Mouse (Mus musculus): ENCODE results near the gene Ung. TPM values are rescaled to one million over a fixed set of nuclear protein-coding genes. Genes with fewer than 3 reads are reported as not detected.

Ung gene
- polyA plus RNA-seq, 1 experiment, result not detected

DNA sequence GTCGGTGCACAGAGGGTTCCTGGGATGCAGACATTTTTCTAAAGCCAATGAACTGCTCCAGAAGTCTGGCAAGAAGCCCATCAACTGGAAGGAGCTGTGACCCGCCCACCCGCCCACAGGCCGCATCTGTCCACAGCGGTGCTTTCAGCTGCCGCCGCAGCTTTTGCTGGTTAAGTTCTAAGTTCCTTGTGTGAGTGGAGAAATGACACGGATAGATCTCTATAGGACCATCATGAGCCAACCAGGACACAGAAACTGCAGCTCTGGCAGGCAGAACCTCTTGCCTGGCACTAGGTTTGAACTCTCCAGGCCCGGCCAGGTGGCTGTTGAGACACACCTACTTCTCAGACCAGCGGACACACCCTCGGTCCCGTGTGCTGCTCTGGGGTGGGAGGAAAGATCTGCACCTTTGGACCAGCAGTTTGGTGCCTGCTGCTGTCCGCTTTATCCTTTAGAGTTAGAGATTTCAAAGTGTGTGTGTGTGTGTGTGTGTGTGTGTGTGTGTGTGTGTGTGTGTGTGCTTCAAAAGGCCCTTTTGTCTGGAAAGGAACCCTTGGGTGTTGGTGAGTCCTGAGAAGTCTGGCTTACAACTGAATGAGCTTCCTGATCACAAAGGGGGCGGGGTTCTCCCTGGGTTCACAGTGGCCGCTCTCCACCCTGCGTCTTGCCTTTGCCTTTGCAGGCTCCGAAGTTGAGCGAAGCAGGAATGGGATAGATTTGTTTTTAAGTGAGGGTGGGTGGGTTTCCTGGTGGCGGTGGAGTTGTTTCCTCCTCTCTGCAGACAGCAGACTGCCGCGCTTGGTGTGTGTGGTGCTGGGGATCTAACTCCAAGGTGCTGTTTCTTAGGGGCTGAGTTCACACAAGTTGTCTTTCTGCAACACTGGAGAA, 8.3 kb downstream of the Ung start:
- WGBS, result 32% methylated on average over 21 of the region's 21 CpGs
- Histone ChIP-seq H3K4me3 (ENCODE audit: insufficient read depth, low read depth, low read length) (no peak overlapping the region), H3K4me1 (ENCODE audit: control insufficient read depth, insufficient read depth, low read length) (peaks cover 34% of the 10 kb centered on the region), H3K27ac (ENCODE audit: insufficient read depth, low read depth, low read length) (peak overlapping the region; percentile 76)
- TF ChIP-seq POLR2A (IDR thresholded peaks at IDR 0.05; ENCODE audit: insufficient read depth, low read depth, low read length), result no peak
- no peak for TF ChIP-seq CTCF (IDR thresholded peaks at IDR 0.05; ENCODE audit: insufficient read depth, low read depth, low read length)

DNA sequence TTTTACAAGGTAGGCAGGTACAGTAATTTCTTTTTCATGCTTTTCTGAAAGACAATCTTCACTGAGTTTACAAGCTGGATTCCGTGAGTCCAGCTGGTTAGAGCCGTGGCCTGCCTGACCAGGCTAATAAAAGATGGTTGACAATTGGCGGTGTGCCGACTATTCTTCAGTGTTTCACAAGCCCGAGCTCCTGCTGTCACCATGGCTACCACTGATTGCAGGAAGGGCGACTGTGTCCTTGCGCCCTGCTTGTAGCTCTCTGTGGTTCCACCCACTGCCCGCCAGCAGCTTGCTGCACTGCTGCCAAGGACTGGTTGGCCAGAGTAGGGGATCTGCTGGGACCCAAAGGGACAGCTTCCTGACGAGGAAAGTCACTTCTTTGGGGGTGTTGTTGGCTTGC, 9.0 kb downstream of the Ung start:
- H3K27ac ChIP-seq (ENCODE audit: insufficient read depth, low read depth, low read length), result peak overlapping the region; percentile 76
- peaks cover 30% of the 10 kb centered on the region for H3K4me1 ChIP-seq (ENCODE audit: control insufficient read depth, insufficient read depth, low read length)
- 33% methylated on average over 9 of the region's 9 CpGs for WGBS
- no peak overlapping the region for H3K4me3 ChIP-seq (ENCODE audit: insufficient read depth, low read depth, low read length)
- TF ChIP-seq POLR2A (IDR thresholded peaks at IDR 0.05; ENCODE audit: insufficient read depth, low read depth, low read length) (no peak), CTCF (IDR thresholded peaks at IDR 0.05; ENCODE audit: insufficient read depth, low read depth, low read length) (no peak)

DNA sequence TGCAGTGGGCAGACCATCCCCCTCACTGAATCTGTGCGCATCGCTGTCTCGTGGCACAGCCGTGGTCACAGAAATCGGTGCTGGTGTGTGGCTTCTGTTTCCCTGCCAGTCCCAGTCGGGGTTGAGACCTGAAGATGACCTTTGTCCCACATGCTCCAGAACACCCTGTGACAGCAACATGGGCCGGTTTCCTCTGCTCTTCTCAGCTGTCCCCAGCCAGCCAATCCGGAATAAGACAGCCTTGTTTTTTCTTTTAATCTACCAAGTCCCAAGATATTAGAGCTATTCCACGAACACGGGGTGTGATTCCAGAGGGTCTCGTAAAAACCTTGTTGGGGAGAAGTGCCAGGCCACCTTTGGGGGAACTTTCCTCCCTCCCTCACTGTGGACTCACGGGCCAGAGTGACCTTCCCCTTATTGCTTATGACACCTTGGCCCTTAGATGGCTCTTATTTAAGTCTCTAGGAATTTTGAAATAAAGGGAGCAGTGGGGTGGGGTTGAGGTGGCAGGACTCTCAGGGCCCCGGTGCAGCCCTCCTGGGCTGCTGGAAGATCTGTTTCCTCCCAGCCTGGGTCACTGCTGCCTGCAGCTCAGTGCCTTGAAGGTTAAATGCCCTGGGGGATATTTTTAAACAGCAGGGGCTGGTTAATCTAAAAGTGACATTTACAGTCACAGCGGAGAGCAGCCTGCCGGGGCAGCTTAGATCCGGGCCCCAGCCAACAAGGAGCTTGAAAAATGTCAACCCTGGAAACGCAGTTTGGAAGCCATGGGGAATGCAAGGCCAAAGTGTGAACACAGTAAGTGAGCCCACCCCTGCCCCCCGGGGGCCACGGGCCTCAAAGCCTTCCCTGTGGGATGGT, 16.1 kb downstream of the Ung start, which contains the start of gene Acacb:
Acacb (plus strand) TSS at position 508 of the 861 bp plus-strand sequence.
- WGBS, result 63% methylated on average over 19 of the region's 19 CpGs
- Histone ChIP-seq H3K4me3 (ENCODE audit: insufficient read depth, low read depth, low read length) (no peak within 1 kb of the TSS), H3K4me1 (ENCODE audit: control insufficient read depth, insufficient read depth, low read length) (peaks cover 10% of the 10 kb centered on the region), H3K27ac (ENCODE audit: insufficient read depth, low read depth, low read length) (no peak within 1 kb of the TSS)
- no peak for TF ChIP-seq POLR2A (IDR thresholded peaks at IDR 0.05; ENCODE audit: insufficient read depth, low read depth, low read length)
- TF ChIP-seq CTCF (IDR thresholded peaks at IDR 0.05; ENCODE audit: insufficient read depth, low read depth, low read length), result no peak

DNA sequence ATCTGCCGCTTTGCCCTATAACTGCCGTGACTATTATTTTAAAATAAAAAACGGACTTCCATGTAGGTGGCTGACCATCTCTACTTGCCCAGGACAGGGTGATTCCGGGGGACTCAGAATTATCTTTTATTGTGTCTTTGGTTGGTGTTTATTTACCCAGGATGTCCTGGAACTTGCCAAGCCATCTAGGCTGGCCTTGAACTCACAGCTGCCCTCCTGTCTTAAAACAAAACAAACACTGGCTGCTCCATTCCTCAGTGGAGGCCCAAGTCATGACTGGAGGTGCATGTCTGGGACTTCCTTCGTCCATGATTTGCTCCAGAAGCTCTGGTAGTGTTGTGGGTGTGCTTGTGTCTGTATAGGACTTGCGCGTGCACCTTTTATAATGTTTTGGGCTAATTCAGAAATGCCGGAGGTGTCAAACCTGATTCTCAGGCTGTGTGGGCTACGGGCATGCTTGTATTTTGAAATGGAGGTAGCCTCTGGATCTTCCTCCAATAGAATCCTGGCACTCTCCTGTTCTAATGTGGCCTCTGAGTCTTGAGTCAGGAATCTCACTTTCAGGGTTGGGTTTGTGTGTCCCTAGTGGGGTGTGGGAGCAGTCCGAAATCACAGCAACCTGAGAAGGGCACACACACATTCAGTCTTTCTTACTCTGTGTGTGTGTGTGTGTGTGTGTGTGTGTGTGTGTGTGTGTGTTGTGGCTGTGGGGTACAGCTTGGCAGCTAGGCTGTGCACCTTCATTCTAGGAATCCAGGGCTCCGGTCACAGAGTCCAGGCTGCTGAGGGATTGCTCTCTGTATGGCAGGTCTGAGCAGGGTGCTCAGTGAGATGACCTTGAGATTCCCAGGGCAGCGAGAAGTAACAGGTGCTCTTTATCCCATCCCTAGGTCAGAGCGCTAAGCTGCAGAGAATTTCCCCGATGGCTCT, 17.1 kb downstream of the Ung start:
- H3K27ac ChIP-seq (ENCODE audit: insufficient read depth, low read depth, low read length), result no peak overlapping the region
- peaks cover 10% of the 10 kb centered on the region for H3K4me1 ChIP-seq (ENCODE audit: control insufficient read depth, insufficient read depth, low read length)
- H3K4me3 ChIP-seq (ENCODE audit: insufficient read depth, low read depth, low read length), result no peak overlapping the region
- TF ChIP-seq CTCF (IDR thresholded peaks at IDR 0.05; ENCODE audit: insufficient read depth, low read depth, low read length) (no peak), POLR2A (IDR thresholded peaks at IDR 0.05; ENCODE audit: insufficient read depth, low read depth, low read length) (no peak)
- WGBS, result 90% methylated on average over 14 of the region's 14 CpGs

DNA sequence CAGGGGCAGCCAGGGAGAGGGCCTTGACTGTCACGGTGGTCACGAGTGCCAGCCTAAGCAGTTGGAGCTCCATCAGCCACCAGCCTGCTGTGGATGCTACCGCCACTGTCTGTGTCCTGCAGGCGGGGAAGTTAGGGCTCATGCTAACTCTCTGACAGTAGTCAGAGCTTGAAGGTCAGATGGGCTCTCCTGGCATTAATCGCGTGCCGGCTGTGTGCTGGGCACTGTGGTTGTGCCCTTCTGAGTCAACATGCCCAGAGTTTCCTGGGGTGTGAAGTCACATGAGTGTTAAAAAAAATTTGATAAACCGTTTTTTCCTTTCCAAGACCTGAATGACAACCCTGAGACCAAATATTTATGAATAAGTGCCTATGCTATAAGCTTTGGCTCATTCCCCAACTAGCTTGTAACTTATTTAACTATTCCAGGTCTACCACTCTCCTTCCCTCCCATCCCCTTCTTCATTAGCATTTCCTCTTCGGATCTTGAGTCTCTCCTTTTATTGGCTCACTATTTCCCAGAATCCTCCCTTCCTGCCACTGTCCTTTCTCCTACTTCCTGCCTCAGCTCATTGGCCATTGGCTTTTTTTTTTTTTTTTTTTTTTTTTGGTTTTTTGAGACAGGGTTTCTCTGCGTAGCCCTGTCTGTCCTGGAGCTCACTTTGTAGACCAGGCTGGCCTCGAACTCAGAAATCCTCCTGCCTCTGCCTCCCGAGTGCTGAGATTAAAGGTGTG, 22.3 kb downstream of the Ung start:
- Histone ChIP-seq H3K27ac (ENCODE audit: insufficient read depth, low read depth, low read length) (no peak overlapping the region), H3K4me1 (ENCODE audit: control insufficient read depth, insufficient read depth, low read length) (no peaks in the 10 kb centered on the region), H3K4me3 (ENCODE audit: insufficient read depth, low read depth, low read length) (no peak overlapping the region)
- WGBS, result 86% methylated on average over 12 of the region's 12 CpGs
- TF ChIP-seq CTCF (IDR thresholded peaks at IDR 0.05; ENCODE audit: insufficient read depth, low read depth, low read length), result no peak
- TF ChIP-seq POLR2A (IDR thresholded peaks at IDR 0.05; ENCODE audit: insufficient read depth, low read depth, low read length), result no peak

DNA sequence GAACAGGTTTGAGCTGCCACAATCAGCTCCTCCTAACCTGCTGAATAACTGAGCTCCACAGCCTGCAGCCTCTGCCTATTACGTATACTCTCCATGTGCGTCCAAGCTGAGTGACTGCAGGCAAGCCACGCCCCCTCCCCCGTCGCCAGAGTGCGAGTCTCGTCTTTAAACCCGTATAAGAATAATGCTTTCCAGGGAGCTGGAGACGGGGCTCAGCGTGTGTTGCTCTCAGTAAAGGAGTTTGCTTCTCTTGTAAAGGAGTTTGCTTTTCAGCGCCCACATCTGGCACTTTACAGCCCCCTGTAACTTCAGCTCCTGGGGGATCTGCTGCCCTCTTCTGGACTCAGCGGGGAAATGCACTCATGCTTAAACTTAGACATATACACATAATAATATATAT, 23.3 kb downstream of the Ung start:
- H3K27ac ChIP-seq (ENCODE audit: insufficient read depth, low read depth, low read length), result no peak overlapping the region
- 3% methylated on average over 12 of the region's 12 CpGs for WGBS
- TF ChIP-seq CTCF (IDR thresholded peaks at IDR 0.05; ENCODE audit: insufficient read depth, low read depth, low read length) (0 out of 2 replicates have a peak, but pooled peaks have one; percentile 7), POLR2A (IDR thresholded peaks at IDR 0.05; ENCODE audit: insufficient read depth, low read depth, low read length) (no peak)
- peak overlapping the region; percentile 29; the same call in 1 of the 2 replicates for H3K4me3 ChIP-seq (ENCODE audit: insufficient read depth, low read depth, low read length)
- no peaks in the 10 kb centered on the region for H3K4me1 ChIP-seq (ENCODE audit: control insufficient read depth, insufficient read depth, low read length)

DNA sequence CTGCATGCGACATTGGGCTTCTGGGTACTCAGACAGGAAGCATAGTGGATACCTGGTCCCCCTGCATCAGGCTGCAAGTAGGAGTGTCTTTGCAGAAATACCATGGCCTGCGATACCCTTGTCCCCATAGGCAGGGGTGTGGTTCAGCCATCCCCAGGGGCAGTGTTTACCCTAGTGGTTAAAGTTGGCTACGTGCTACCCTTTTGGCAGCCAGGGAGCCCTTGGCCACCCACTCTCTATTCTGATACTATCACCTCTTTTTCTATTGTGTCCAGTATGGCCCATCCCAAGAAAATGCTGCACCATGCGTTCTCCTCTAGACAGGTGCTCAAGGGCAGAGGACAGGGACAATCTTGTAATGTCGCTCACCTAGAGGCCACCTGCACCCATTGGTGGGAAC, 24.6 kb downstream of the Ung start:
- TF ChIP-seq CTCF (IDR thresholded peaks at IDR 0.05; ENCODE audit: insufficient read depth, low read depth, low read length), result no peak
- no peak for TF ChIP-seq POLR2A (IDR thresholded peaks at IDR 0.05; ENCODE audit: insufficient read depth, low read depth, low read length)
- Histone ChIP-seq H3K4me1 (ENCODE audit: control insufficient read depth, insufficient read depth, low read length) (no peaks in the 10 kb centered on the region), H3K27ac (ENCODE audit: insufficient read depth, low read depth, low read length) (no peak overlapping the region), H3K4me3 (ENCODE audit: insufficient read depth, low read depth, low read length) (no peak overlapping the region)
- whole genome bisulfite sequencing, result 89% methylated on average over 5 of the region's 5 CpGs

All from olfactory bulb, adult 2 months (tissue).